Mouse (Mus musculus) erythroid progenitor cell, adult 5-6 weeks (primary cell): ENCODE measurements around the gene Syngr3. TPM values are rescaled to one million over a fixed set of nuclear protein-coding genes. Genes with fewer than 3 reads are reported as not detected.

Source experiments
- ATAC-seq: replicated peaks from 2 replicates; pipeline ENCODE4 v1.8.0; 2016; ENCODE audit warnings: moderate number of reproducible peaks, mild to moderate bottlenecking, moderate TSS enrichment, inconsistent platforms; ENCODE audit not compliant: poor library complexity, low FRiP score, severe bottlenecking
- total RNA-seq, 2 experiments: library from RNA; stranded (forward) in 1 of 2; stranded (reverse) in 1 of 2; fragments of 150-400 nt in 1 of 2; fragments of 186-747, 209-891 nt in 1 of 2; gene quantifications; 2 replicates each; pipeline versions ENCODE4 v1.2.3 to v1.2.4; 2015 to 2017; ENCODE audit warnings: low replicate concordance in 2 of 2

Syngr3 gene
- total RNA-seq, 2 experiments from 2014 or later, result not detected

- ATAC-seq, result no peak
Observed at GRCm38 (mm10) chr17:24650070-24650616, 39.6 kb downstream of the Syngr3 start, which contains the start of gene Slc9a3r2. Gene Slc9a3r2, minus strand, starts transcription at chr17:24650327.

GRCm38 (mm10) chr17:24649581-24650069 lies 40.1 kb downstream of the Syngr3 start:
- ATAC-seq, result no peak

DNA sequence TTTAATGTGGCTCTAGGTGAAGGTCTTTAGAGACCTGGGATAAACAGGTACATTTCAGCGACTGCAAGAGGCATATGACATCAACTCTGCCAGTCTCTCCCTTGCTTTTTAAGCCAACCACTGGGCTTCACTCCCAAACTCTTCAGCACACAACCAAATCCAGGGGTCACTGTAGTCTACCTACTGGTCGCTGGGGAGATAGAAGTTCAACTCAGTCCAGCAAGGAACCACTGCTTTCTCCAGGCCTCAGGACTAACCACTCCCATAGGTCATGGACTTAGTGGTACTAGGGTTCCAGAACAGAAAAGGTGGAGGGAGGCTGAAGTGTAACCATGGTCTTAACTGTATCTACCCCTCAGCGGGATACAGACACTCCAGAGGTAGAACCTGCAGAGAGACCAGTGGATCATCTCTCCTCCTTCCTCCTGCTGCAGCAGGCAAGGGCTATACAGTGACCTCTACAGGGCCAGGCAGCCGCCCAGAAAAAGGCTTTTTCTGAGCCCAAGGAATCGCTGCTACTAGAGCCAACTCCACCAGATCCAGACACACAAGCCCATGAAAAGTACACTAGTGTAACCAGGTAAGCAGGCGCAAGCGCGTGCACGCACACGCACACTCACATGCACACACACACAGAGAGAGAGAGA lies 40.9 kb downstream of the Syngr3 start:
- no peak for ATAC-seq

GRCm38 (mm10) chr17:24647493-24647892 lies 42.3 kb downstream of the Syngr3 start:
- ATAC-seq, result 0 out of 2 replicates have a peak, but pooled peaks have one; percentile 4

GRCm38 (mm10) chr17:24646381-24646780 lies 43.4 kb downstream of the Syngr3 start:
- no peak for ATAC-seq

DNA sequence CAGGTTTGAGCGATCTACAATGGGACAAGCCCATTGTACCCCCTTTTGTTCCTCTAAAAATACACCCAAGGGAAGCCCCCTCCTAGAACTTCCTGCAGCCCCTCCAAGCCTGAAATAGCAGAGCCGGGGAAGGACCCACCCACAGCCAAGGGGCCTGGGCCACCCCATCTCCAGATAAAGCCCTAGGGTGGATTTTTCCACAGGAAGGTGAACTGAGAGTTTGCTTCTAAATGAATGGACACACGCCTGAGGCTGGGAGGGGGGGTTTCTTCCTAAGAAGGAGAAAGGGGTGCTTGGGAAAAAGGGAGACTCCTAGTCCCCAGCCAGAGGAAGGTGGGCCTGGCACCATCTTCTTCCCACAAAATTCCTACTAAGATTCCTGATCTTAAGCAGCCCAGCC lies 43.8 kb downstream of the Syngr3 start:
- no peak for ATAC-seq

DNA sequence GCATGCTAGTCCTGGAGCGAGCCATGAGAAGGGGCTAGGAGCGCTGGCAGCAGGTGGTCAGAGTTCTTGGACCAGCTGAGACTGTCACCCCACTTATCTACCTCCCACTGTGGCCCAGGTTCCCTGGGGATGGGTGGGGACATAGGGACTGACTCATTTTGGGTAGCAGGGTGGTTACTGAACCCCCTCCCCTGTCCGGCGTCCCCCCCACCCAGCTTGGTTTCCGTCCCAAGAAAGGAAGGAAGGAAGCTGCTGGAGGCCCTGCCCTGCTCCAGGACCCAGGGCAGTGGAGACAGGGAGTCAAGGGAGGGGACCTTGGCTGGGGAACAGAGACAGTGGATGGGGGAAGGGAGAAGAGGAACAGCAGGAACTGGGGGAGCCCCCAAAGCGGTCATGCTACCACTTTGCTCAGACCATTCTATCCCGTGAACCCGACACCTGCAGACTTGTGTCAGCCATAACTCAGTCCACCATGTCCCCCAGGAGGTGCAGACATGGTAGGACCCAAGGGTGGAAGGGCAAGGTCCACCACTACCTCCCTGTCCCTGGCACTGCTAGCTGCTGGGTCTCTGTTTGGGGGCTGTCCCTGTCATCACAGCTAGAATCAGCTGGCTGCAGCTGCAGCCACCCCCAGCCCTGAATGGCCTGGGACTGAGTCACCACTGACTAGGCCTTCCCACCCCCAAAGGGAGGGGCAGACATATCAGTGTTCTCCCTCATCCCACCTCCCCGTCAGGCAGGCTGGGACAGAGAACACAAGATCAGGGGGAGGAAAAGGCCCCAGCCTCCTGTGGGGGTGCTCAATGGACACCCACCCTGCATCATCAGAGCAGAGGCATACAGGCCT lies 44.7 kb downstream of the Syngr3 start:
- ATAC-seq, result no peak

DNA sequence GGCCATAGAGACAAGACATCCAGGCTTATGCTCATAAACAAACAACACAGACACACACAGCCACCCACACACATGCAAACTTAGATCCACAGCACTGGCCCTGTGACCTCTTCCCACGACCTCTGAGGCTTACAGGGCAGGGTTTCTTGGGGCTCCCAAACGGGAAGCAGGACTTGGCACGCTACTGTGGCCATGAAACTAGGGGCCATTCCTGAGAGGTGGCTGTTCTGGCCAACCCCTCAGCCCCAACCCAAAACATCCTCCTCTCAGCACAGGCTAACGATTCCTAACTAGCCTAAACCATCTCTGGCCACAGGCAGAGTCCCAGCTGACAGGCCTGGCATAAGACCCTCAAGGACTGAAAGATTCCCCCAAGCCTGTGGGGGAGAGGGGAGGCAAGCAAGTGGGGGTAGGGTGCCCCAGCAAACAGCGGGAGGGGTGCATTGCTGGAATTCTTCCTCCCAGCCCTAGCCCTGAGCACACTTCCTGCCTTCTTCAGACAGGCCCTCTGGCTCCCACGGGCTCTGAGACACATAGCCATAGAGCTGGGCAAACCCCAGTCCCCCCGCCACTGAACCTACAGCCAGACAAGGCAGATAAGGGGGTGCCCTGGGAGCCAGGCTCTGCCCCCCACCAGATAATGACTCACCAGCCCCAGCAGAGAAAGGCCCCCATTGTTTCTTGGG lies 45.6 kb downstream of the Syngr3 start:
- ATAC-seq, result no peak

DNA sequence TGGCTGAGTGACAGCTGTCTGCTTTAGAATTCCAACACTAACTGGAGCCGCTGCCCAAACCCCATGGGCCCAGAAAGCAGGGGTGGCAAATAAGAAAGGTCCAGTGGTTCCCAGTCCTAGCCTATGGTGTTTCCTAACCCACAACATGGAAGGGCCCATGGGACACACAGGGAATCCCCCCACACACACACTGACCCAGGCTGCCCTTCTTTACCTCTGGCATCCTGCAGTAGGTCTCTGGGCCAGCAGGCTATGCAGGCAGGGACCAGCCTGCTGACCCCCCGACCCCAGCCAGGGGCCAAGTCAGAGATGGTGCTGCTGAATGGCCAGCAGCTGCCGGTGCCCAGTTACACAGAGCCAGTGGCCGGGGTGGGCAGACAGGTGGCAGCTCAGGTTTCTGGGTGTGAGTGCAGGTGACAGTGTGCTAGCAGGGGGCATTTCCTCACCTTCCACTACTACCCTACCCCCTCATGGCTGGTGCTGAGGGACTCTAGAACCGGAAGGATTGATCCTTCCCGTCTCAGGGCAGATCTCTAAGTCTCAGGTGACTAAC lies 46.9 kb downstream of the Syngr3 start:
- no peak for ATAC-seq

DNA sequence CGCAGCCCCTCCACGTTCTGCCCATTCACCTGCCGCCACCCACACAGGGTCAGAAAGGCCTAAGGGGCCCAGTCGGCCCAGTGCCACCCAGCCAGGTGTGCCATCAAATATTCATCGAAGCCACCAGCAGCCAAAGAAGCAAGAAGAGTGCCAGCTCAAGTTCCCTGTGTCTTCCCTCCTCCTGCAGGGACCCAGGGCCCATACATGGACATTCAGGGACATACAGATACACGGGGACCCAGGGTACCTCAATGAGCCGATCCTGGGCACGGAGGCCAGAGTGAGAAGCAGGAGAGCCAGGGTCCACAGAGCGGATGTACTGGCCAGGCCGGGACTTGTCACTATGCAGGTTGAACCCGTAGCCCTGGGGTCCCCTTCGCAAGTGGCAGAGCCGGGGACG lies 47.8 kb downstream of the Syngr3 start:
- no peak for ATAC-seq

DNA sequence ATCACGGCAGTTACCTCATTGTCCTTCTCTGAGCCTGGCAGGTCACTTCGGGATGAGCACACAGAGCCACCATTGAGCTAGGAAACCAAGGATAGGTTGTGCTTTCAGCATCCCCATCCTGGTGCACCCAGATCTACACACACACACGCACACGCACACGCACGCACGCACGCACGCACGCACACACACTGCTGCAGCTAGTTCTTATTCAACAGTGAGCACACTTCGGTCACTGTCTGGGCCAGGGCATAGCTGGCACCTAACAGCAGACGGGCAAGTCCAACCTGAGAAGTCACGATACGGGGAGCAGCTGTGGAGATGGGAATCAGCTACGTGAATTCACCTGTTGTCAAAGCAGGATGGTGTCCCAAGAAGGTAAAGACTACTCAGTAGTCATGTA lies 49.2 kb downstream of the Syngr3 start:
- no peak for ATAC-seq

DNA sequence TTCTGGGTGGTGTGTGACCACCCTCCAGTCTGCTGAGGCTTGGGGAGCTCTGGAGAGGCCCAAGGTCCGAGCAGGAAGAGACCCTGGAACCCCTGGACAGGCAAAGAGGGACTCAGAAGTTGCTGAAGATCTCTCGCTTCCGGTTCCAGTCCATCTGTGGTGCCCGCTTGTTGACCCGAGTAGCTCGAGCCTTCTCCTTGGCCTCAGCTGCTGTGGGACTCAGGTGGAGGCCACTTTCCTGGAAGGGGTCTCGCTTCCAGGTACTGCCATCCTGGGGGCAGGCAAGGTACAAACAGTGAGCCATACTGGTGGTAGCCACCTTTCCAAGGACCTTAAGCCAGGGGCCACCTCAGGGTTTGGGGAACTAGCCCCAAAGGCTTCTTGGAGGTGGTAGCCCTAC lies 49.6 kb downstream of the Syngr3 start:
- ATAC-seq, result no peak

DNA sequence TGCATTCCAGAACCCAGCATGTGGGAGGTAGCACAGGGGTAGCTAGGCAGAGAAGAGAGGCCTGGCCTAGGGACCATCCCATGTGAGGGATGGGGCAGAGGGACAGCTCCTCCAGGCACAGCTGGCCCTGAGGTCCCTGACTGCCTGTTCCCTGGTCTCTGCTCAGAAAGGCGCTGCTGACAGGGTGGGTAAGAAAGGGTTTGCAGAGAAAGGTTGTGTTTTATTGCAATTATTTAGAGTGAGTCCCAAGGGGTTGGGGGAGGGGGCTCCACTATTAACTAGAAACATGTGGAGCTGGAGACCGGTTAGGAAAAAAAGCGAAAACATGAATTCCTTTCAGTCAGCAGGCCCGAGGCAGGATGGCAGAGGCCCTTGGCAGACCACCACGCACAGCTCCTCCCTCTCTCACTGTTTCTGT lies 50.2 kb downstream of the Syngr3 start:
- no peak for ATAC-seq

GRCm38 (mm10) chr17:24638840-24639239 lies 50.9 kb downstream of the Syngr3 start:
- ATAC-seq, result no peak

- ATAC-seq, result no peak
Observed at GRCm38 (mm10) chr17:24638214-24638613, 51.5 kb downstream of the Syngr3 start.

DNA sequence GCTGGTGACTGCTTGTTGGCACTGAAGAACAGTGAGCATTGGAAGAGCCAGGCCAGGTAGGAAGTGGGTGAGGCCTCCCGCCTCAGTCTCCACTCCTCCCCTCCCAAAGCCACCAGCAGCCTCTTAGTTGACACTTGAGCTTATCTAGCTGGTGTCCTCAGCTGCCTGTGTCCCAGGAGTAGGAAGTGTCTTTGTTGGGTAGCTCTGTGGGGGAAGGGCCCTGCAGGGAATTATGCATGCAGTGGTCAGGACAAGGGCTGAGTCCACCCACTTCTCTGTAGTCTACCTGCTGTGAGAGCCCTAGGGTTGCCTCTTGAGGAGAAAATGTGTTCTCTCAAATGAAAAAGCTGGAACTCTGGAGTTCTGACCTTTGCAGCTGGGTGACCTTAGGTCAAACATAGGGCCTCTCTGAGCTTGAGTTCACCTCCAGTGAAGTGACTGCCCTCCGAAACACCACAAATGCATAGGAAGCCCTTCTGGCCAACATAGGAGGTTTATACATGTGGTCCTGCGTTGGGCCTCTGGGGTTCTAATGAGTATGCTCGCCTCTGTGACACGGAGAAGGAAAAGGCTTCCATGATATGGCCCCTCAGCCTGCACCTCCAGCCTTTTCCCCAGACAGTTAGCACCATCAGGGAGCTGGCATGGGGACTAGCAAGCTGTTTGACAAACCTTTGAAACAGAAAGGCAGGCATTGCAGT lies 52.8 kb downstream of the Syngr3 start:
- ATAC-seq, result no peak

DNA sequence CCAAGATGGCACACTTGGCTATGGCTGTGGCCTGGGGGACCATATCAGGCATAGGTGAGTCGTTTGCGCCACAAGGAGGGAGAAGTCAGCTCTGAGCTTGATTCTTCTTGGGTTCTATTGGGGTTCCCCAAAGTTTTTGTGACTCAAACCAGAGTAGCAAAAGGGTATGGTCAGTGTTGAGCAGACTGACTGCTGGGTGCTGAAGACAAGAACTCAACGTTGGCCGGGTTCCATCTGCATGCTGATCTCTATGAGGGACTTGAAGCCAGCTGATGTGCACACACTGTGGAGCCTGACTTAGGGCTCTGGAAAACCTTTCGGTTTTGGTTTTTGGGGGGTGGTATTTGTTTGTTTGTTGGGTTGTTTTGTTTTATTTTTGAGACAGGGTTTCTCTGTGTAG lies 54.1 kb downstream of the Syngr3 start:
- no peak for ATAC-seq
